ENCODE assay signal across 21 mouse cellular contexts in genomic region chr9:104777135-104777534, GRCm38 (mm10).
"Had no signal": no experiment of that assay in that cellular context is flagged by ENCODE, and none has a peak within 500 bp of the region (broad histone marks: within the 10 kb centered on the region; RNA-seq: fewer than 3 reads in every experiment).

No protein-coding gene starts in this region.

- ATAC-seq: liver, postnatal 0 days; midbrain, embryonic 13.5 days; midbrain, embryonic 16.5 days had no signal

- H3K9ac ChIP-seq: limb, embryonic 12.5 days; limb, embryonic 15.5 days; liver, embryonic 14.5 days; liver, postnatal 0 days; lung, embryonic 15.5 days; midbrain, embryonic 13.5 days; neural tube, embryonic 13.5 days had no signal

- DNase-seq: kidney, adult 18-20 months; kidney, adult 9 months; kidney, postnatal 14 days; kidney, postnatal 4 days; layer of hippocampus, postnatal 36 days; liver, postnatal 0 days; lung, postnatal 10 days; lung, postnatal 36 days; thymus, adult 18-20 months; thymus, postnatal 4 days had no signal

- H3K27me3 ChIP-seq: limb, embryonic 12.5 days; limb, embryonic 15.5 days; lung, embryonic 15.5 days; megakaryocyte, embryonic 14.5 days; midbrain, embryonic 13.5 days; neural tube, embryonic 13.5 days had no signal

- H3K4me1 ChIP-seq: limb, embryonic 12.5 days; limb, embryonic 15.5 days; lung, embryonic 15.5 days; megakaryocyte, embryonic 14.5 days; midbrain, embryonic 10.5 days; neural tube, embryonic 13.5 days had no signal

- H3K27ac ChIP-seq: limb, embryonic 12.5 days; limb, embryonic 15.5 days; liver, embryonic 14.5 days; lung, embryonic 15.5 days; midbrain, embryonic 10.5 days; midbrain, embryonic 13.5 days; neural tube, embryonic 13.5 days had no signal

- H3K36me3 ChIP-seq: limb, embryonic 12.5 days; limb, embryonic 15.5 days; lung, embryonic 15.5 days; midbrain, embryonic 10.5 days; midbrain, embryonic 13.5 days; neural tube, embryonic 13.5 days had no signal

- H3K4me3 ChIP-seq: limb, embryonic 12.5 days; limb, embryonic 15.5 days; lung, embryonic 15.5 days; megakaryocyte, embryonic 14.5 days; midbrain, embryonic 10.5 days; midbrain, embryonic 13.5 days; myocyte; neural tube, embryonic 13.5 days had no signal

- H3K4me2 ChIP-seq: limb, embryonic 12.5 days; limb, embryonic 15.5 days; liver, embryonic 11.5 days; lung, embryonic 15.5 days; midbrain, embryonic 13.5 days; neural tube, embryonic 13.5 days had no signal

- H3K9me3 ChIP-seq: limb, embryonic 12.5 days; limb, embryonic 15.5 days; lung, embryonic 15.5 days; midbrain, embryonic 10.5 days; midbrain, embryonic 13.5 days; neural tube, embryonic 13.5 days had no signal
